Mouse (Mus musculus): Measurements from ENCODE around the gene Man2b1.

GRCm38 (mm10) chr8:85080214-85080531 lies 2.9 kb upstream of the Man2b1 start:
- TF ChIP-seq POLR2A (IDR thresholded peaks at IDR 0.05; ENCODE audit: extremely low read depth, insufficient read depth, low read length) (no peak), CTCF (IDR thresholded peaks at IDR 0.05; ENCODE audit: extremely low read depth, insufficient read depth, low read length) (no peak)
